In the genomic region with DNA sequence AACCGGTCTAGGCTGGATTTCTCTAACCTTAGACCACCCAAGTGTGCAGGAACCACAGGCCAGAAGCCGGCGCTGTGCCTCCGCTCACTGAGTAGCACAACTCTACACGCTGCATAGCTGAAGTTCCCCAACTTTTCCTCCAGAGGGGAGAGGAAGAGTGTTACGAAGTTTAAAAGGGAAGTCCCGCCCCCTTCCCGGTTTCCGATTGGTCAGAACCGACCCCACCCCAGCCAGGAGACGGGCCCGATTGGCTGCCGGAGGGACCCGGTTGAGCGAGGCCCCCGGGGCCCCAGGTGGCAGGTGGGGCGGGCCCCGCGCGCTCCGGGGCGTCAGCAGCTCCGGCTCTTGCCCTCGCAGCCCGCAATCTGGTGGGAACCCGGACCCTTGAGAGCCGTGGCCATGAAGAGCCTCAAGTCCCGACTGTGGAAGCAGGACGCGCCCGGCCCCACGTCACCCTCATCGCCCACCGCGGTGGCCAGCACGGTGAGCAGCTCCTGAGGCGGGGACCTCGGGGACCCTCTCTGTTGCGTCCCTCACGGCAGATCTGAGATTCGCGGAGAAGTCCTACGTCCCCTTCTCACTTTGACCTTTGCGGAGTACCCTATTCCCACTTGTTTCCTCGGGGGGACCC, we compare ENCODE assay signal across 8 mouse cellular contexts. TPM values are rescaled to one million over a fixed set of nuclear protein-coding genes. Genes with fewer than 3 reads are reported as not detected.
A peak's percentile ranks its signal among the peaks of the same experiment; 100 is the strongest.
DNase-seq lines count a peak whose midpoint lies in the region; ATAC-seq and TF ChIP-seq lines count a peak whose summit lies in the region.

A gene (plus strand): TSS at position 333 of the 631 bp plus-strand sequence.

- WGBS in heart, embryonic 12.5 days, result under 1% methylated on average over 45 of the region's 45 CpGs
- under 1% methylated on average over 42 of the region's 45 CpGs for WGBS in kidney, postnatal 0 days
- WGBS in stomach, embryonic 16.5 days, result under 1% methylated on average over 44 of the region's 45 CpGs

- peak within 1 kb of the TSS; percentile 87 for H3K4me2 ChIP-seq in heart, embryonic 12.5 days
- peak within 1 kb of the TSS; percentile 79 for H3K4me2 ChIP-seq in kidney, postnatal 0 days (ENCODE audit: low read length)
- peak within 1 kb of the TSS; percentile 93 for H3K4me2 ChIP-seq in myocyte (ENCODE audit: low read depth)
- peak within 1 kb of the TSS; percentile 68 for H3K4me2 ChIP-seq in stomach, embryonic 16.5 days (ENCODE audit: low read depth, low read length)

- H3K4me1 ChIP-seq in heart, embryonic 12.5 days (replicated peaks), result peaks cover 37% of the 10 kb centered on the region
- H3K4me1 ChIP-seq in kidney, postnatal 0 days (replicated peaks; ENCODE audit: insufficient read depth, low read length), result 0 out of 2 replicates have a peak, but pooled peaks cover 4% of the 10 kb centered on the region
- H3K4me1 ChIP-seq in stomach, embryonic 16.5 days (ENCODE audit: control insufficient read depth, insufficient read depth, low read length), result 0 out of 2 replicates have a peak, but pooled peaks cover 7% of the 10 kb centered on the region

- peak within 1 kb of the TSS; percentile 87 for H3K27ac ChIP-seq in heart, embryonic 12.5 days (ENCODE audit: poor library complexity, severe bottlenecking)
- H3K27ac ChIP-seq in kidney, postnatal 0 days, result peak within 1 kb of the TSS; percentile 86
- peak within 1 kb of the TSS; percentile 69 for H3K27ac ChIP-seq in stomach, embryonic 16.5 days (ENCODE audit: low read length)

- H3K9me3 ChIP-seq in heart, embryonic 12.5 days (replicated peaks), result no peaks in the 10 kb centered on the region
- no peaks in the 10 kb centered on the region for H3K9me3 ChIP-seq in kidney, postnatal 0 days (replicated peaks; ENCODE audit: low read length)
- H3K9me3 ChIP-seq in stomach, embryonic 16.5 days (replicated peaks; ENCODE audit: control insufficient read depth, low read length), result no peaks in the 10 kb centered on the region

- H3K36me3 ChIP-seq in heart, embryonic 12.5 days, result no peaks in the 10 kb centered on the region
- no peaks in the 10 kb centered on the region for H3K36me3 ChIP-seq in kidney, postnatal 0 days (ENCODE audit: insufficient read depth, low read length)
- H3K36me3 ChIP-seq in myocyte (ENCODE audit: control insufficient read depth, insufficient read depth), result no peaks in the 10 kb centered on the region
- H3K36me3 ChIP-seq in stomach, embryonic 16.5 days (ENCODE audit: control insufficient read depth, insufficient read depth, low read length), result no peaks in the 10 kb centered on the region

- peak; percentile 56; the same call in 1 of the 2 replicates for TF ChIP-seq CTCF in brain, embryonic 14.5 days (IDR thresholded peaks at IDR 0.05; ENCODE audit: borderline replicate concordance, extremely low read depth, insufficient read depth, insufficient read length)
- TF ChIP-seq CTCF in kidney, postnatal 0 days (IDR thresholded peaks at IDR 0.05; ENCODE audit: low read depth), result peak; percentile 77

- peak; percentile 95 for ATAC-seq in heart, embryonic 12.5 days (ENCODE audit: insufficient number of reproducible peaks, low FRiP score)
- peak; percentile 96 for ATAC-seq in kidney, postnatal 0 days (replicated peaks; ENCODE audit: low FRiP score, low read depth)
- ATAC-seq in stomach, embryonic 16.5 days (ENCODE audit: insufficient read depth, low FRiP score), result peak; percentile 96

- peak within 1 kb of the TSS; percentile 4 for H3ac ChIP-seq in myocyte (ENCODE audit: control insufficient read depth, insufficient read length)

- H3K9ac ChIP-seq in heart, embryonic 12.5 days, result peak within 1 kb of the TSS; percentile 88
- H3K9ac ChIP-seq in kidney, postnatal 0 days (ENCODE audit: low read depth, low read length), result peak within 1 kb of the TSS; percentile 63
- peak within 1 kb of the TSS; percentile 83 for H3K9ac ChIP-seq in stomach, embryonic 16.5 days (ENCODE audit: low read length)

- peak; percentile 49; the same call in 1 of the 2 replicates for TF ChIP-seq POLR2A in brain, embryonic 14.5 days (IDR thresholded peaks at IDR 0.05; ENCODE audit: borderline replicate concordance, extremely low read depth, insufficient read depth, insufficient read length, poor library complexity, severe bottlenecking)
- TF ChIP-seq POLR2A in myocyte (IDR thresholded peaks at IDR 0.05; ENCODE audit: insufficient read length, low read depth), result peak; percentile 67

- H3K4me3 ChIP-seq in heart, embryonic 12.5 days, result peak within 1 kb of the TSS; percentile 78
- peak within 1 kb of the TSS; percentile 85 for H3K4me3 ChIP-seq in kidney, postnatal 0 days (replicated peaks; ENCODE audit: low read depth, low read length)
- H3K4me3 ChIP-seq in myocyte, result peak within 1 kb of the TSS; percentile 65
- peak within 1 kb of the TSS; percentile 88 for H3K4me3 ChIP-seq in stomach, embryonic 16.5 days (replicated peaks; ENCODE audit: low read length)

- H3K27me3 ChIP-seq in heart, embryonic 12.5 days (replicated peaks), result no peaks in the 10 kb centered on the region
- H3K27me3 ChIP-seq in kidney, postnatal 0 days (ENCODE audit: insufficient read depth, low read length), result no peaks in the 10 kb centered on the region
- H3K27me3 ChIP-seq in myocyte (ENCODE audit: control insufficient read depth, insufficient read depth, insufficient read length), result no peaks in the 10 kb centered on the region
- H3K27me3 ChIP-seq in stomach, embryonic 16.5 days (ENCODE audit: control insufficient read depth, insufficient read depth, low read length), result no peaks in the 10 kb centered on the region

- DNase-seq in 3134 (ENCODE audit: extremely low read depth, insufficient read length, low spot score), result peak; percentile 92
- peak; percentile 94 for DNase-seq in brain, embryonic 14.5 days (ENCODE audit: low read depth)
- peak; percentile 81 for DNase-seq in fibroblast of lung, adult 2 months (ENCODE audit: low read depth)
- DNase-seq in kidney, postnatal 0 days (ENCODE audit: low spot score), result peak; percentile 99
- DNase-seq in liver, result peak; percentile 86

- no peaks in the 10 kb centered on the region for H3K79me2 ChIP-seq in myocyte (ENCODE audit: control insufficient read depth, insufficient read depth)

TF ChIP-seq in myocyte, 11 proteins besides CTCF, POLR2A, EP300 and RAD21:
- TF ChIP-seq USF1 (IDR thresholded peaks at IDR 0.05; ENCODE audit: low read depth) (no peak), TCF3 (IDR thresholded peaks at IDR 0.05; ENCODE audit: insufficient read length, low read depth) (no peak), MYOD1 (IDR thresholded peaks at IDR 0.05; ENCODE audit: control insufficient read depth in 1 of 3, insufficient read length in 2 of 3, low read depth in 2 of 3) (peak in 1 of 3 experiments; percentile 58), E2F4 (IDR thresholded peaks at IDR 0.05; ENCODE audit: insufficient read depth) (peak; percentile 63), CEBPB (IDR thresholded peaks at IDR 0.05; ENCODE audit: insufficient read depth, poor library complexity, severe bottlenecking) (no peak), TCF12 (IDR thresholded peaks at IDR 0.05; ENCODE audit: insufficient read depth, poor library complexity, severe bottlenecking) (no peak), REST (IDR thresholded peaks at IDR 0.05; ENCODE audit: insufficient read depth, insufficient read length) (no peak), SRF (IDR thresholded peaks at IDR 0.05; ENCODE audit: control insufficient read depth, insufficient read length, low read depth) (no peak), POLR2AphosphoS2 (IDR thresholded peaks at IDR 0.05; ENCODE audit: insufficient read length, low read depth) (peak; percentile 21), MYOG (IDR thresholded peaks at IDR 0.05; ENCODE audit: control insufficient read depth in 1 of 3, insufficient read depth in 1 of 3, insufficient read length in 2 of 3, low read depth in 2 of 3) (peak in 1 of 3 experiments; percentile 18), MAX (IDR thresholded peaks at IDR 0.05; ENCODE audit: low read depth) (no peak)

RNA-seq across cellular contexts. Expression of the gene that starts here (rescaled TPM):
- 9.2 and 18.2 TPM in 2 replicates for polyA plus RNA-seq in brain, embryonic 14.5 days (2012; rRNA removed)
- polyA plus RNA-seq in heart, embryonic 12.5 days (2016; fragmentation: Nextera tagmentation; extraction: Ambion mirVana), result 38.9 and 39.0 TPM in 2 replicates
- polyA plus RNA-seq in kidney, postnatal 0 days (2015; fragmentation: Nextera tagmentation; extraction: Ambion mirVana), result 26.9 and 30.5 TPM in 2 replicates
- 7.4 TPM for polyA plus RNA-seq in myocyte (2012; fragmentation: generic; extraction: Trizol)
- 42.0 and 48.7 TPM in 2 replicates for polyA plus RNA-seq in stomach, embryonic 16.5 days (2015; fragmentation: Nextera tagmentation; extraction: Ambion mirVana)

Comparison
In these comparisons a context has a peak if more than half of its experiments do, and no peak if none do; other contexts are left out.
1. Peak in every context shown above with its lines: DNase-seq, ATAC-seq, H3K4me3 ChIP-seq and H3K27ac ChIP-seq.